Mouse (Mus musculus) midbrain, embryonic 11.5 days (tissue): ENCODE results near the gene Mfsd4b3. TPM values are rescaled to one million over a fixed set of nuclear protein-coding genes. Genes with fewer than 3 reads are reported as not detected.
"Not testable (repeated sequence)": the region's sequence is repeated elsewhere in the genome, so short reads cannot be mapped to it uniquely, and the experiment has no call there.

Source experiments
- ATAC-seq: fragments of 200-750 bp; cut with Nextera tagmentation; 2 replicates; pipeline ENCODE4 v1.8.0; 2017; ENCODE audit warnings: moderate TSS enrichment, moderate library complexity; ENCODE audit not compliant: low FRiP score
- DNase-seq: peaks from one replicate; pipeline ENCODE4 v3.0.0; 2015; ENCODE audit warnings: low spot score; ENCODE audit errors: missing footprints
- H3K27ac ChIP-seq: fragments of 300-500 bp; sonication (generic); 2 replicates; pipeline ENCODE4 v1.5.1; 2014; ENCODE audit warnings: low read depth, low read length
- H3K27me3 ChIP-seq: fragments of 300-500 bp; sonication (generic); 2 replicates; pipeline ENCODE4 v1.6.1; 2014; ENCODE audit warnings: mild to moderate bottlenecking, low read length, moderate library complexity, mixed read lengths; ENCODE audit not compliant: control insufficient read depth, insufficient read depth
- H3K36me3 ChIP-seq: fragments of 300-500 bp; sonication (generic); 2 replicates; pipeline ENCODE4 v1.6.1; 2014; ENCODE audit warnings: mild to moderate bottlenecking, low read length, moderate library complexity, mixed read lengths; ENCODE audit not compliant: control insufficient read depth, insufficient read depth
- H3K4me1 ChIP-seq: fragments of 300-500 bp; sonication (generic); 2 replicates; pipeline ENCODE4 v1.6.1; 2014; ENCODE audit warnings: low read length; ENCODE audit not compliant: control insufficient read depth, insufficient read depth
- H3K4me2 ChIP-seq: fragments of 300-500 bp; sonication (generic); 2 replicates; pipeline ENCODE4 v1.6.1; 2014; ENCODE audit warnings: mild to moderate bottlenecking, moderate library complexity
- H3K4me3 ChIP-seq: fragments of 300-500 bp; sonication (generic); 2 replicates; pipeline ENCODE4 v1.5.1; 2014; ENCODE audit warnings: low read depth, low read length
- H3K9ac ChIP-seq: fragments of 300-500 bp; sonication (generic); 2 replicates; pipeline ENCODE4 v1.6.1; 2014; ENCODE audit warnings: low read length
- H3K9me3 ChIP-seq: fragments of 300-500 bp; sonication (generic); 2 replicates; pipeline ENCODE4 v1.6.1; 2016; ENCODE audit warnings: low read length; ENCODE audit not compliant: control insufficient read depth
- WGBS: fragments of 180-500 bp; shearing (Covaris S2); extraction: QIAGEN DNeasy Blood & Tissue Kit; methylation state at CpG from one replicate; pipeline ENCODE4 v1.1.7; 2014; 5-methylcytosine and 5-hydroxymethylcytosine counted together
- polyA plus RNA-seq: library from polyadenylated mRNA; unstranded; fragments of >200 nt; fragmentation: Nextera tagmentation; extraction: Ambion mirVana; gene quantifications from 2 replicates; pipeline ENCODE4 v1.2.1, GENCODE M21; 2014

Mfsd4b3 gene
- polyA plus RNA-seq, 1 experiment from 2014 or later = not detected

DNA sequence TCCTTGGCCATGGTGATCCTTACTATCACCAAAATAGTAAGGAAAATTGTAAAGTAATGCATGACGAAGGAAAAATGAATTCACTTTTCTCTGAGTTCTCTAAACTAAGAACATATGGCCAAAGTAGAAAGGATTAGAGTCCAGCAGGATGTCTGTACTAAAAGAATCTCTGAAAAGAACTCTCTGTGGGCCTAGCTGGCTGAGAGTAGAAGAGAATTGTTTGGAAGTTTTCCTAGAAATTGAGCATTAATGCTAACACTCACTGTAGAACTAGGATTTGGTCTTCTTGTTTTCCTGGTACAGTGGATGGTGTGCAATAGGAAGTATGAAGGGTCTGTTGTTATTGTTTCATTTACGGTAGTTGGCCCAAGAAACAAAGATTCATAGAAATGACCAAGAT is 4.8 kb downstream of the Mfsd4b3 start:
- ATAC-seq = no peak
- peaks cover 3% of the 10 kb centered on the region; the same call in 1 of the 2 replicates for H3K27me3 ChIP-seq
- H3K27ac ChIP-seq = no peak overlapping the region
- no peak overlapping the region for H3K4me2 ChIP-seq
- no peak for DNase-seq
- H3K9ac ChIP-seq = no peak overlapping the region
- WGBS = 88% methylated on average over 2 of the region's 2 CpGs
- H3K36me3 ChIP-seq = no peaks in the 10 kb centered on the region
- H3K9me3 ChIP-seq = no peaks in the 10 kb centered on the region
- H3K4me3 ChIP-seq = no peak overlapping the region
- H3K4me1 ChIP-seq = peaks cover 3% of the 10 kb centered on the region; the same call in 1 of the 2 replicates

DNA sequence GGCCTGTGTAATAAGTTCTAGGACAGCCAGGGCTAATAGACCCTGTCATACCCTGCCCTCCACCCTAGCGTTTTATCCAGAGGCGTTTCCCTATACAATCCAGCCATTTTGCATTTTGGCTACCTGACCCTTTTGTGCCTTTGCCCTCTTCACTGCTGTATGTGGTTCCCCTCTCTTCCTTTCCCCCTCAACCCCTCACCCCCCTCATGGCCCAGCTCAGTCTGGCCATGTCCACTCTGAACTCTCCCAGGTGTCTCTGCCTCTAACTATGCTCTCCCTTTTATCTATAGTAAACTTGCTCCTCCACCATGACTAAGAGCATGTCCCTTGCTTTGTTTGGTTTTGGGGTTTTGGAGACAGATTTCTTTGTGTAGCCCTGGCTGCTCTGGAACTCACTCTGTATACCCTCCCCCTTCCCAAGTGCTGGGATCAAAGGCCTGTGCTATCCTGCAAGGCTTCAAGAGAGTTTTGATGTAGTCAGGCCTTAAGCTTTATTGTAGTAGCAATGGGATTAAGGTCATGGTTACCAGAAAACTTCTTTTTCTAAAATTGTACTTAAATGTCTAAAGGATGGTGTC is 10.5 kb downstream of the Mfsd4b3 start:
- DNase-seq (peak; percentile 85), ATAC-seq (peak; percentile 74)
- H3K4me3 ChIP-seq = no peak overlapping the region
- no peaks in the 10 kb centered on the region for H3K36me3 ChIP-seq
- no peaks in the 10 kb centered on the region for H3K27me3 ChIP-seq
- H3K27ac ChIP-seq = no peak overlapping the region
- H3K9me3 ChIP-seq = no peaks in the 10 kb centered on the region
- 50% methylated on average over 2 of the region's 2 CpGs for WGBS
- peaks cover 3% of the 10 kb centered on the region; the same call in 1 of the 2 replicates for H3K4me1 ChIP-seq
- H3K9ac ChIP-seq = no peak overlapping the region
- no peak overlapping the region for H3K4me2 ChIP-seq

DNA sequence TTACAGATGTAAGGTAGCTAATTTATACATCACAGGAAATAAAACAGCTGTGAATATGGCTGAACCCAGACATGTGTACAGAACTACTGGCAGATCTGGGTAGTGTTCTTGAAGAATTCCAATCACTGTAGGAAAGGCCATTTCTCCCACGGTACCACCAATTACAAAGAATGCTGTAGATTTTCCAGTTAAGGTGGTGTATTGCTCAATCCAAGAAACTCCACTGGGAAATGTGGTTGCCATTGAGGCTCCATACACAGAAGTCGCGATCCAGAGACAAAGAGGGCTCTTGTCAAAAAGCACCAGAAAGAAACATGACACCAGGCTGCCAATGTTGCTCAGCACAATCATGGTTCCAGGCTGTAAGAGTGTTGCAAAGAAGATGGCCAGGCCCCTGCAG is 12.8 kb downstream of the Mfsd4b3 start:
- 82% methylated on average over 3 of the region's 3 CpGs for WGBS
- not testable (repeated sequence) for H3K27ac ChIP-seq, H3K4me2 ChIP-seq, H3K9me3 ChIP-seq, DNase-seq, H3K9ac ChIP-seq, H3K4me1 ChIP-seq, H3K4me3 ChIP-seq, H3K36me3 ChIP-seq, ATAC-seq, H3K27me3 ChIP-seq

DNA sequence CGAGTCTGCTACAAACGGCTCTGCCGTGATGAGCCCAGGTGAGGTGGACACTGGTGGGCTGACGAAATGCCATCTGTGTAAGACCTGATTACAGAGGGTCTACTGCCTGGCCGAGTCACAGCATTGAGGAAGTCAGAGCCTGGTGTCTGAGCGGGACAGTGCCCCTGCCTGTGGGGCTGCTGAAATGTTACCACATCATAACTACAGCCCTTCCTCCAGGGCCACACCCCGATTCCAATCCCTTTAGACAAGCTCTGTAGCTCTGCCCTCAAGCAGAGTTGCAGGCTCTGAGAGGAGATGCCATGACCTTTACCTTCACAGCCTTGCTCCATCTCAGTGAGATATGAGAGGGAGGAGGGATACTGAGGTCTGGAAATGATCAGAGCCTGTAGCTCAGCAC is 23.4 kb downstream of the Mfsd4b3 start:
- Histone ChIP-seq H3K9me3 (no peaks in the 10 kb centered on the region), H3K36me3 (no peaks in the 10 kb centered on the region), H3K4me2 (no peak overlapping the region), H3K27ac (no peak overlapping the region), H3K4me1 (no peaks in the 10 kb centered on the region), H3K4me3 (no peak overlapping the region), H3K9ac (no peak overlapping the region), H3K27me3 (no peaks in the 10 kb centered on the region)
- ATAC-seq (no peak), DNase-seq (no peak)
- 84% methylated on average over 7 of the region's 7 CpGs for WGBS

DNA sequence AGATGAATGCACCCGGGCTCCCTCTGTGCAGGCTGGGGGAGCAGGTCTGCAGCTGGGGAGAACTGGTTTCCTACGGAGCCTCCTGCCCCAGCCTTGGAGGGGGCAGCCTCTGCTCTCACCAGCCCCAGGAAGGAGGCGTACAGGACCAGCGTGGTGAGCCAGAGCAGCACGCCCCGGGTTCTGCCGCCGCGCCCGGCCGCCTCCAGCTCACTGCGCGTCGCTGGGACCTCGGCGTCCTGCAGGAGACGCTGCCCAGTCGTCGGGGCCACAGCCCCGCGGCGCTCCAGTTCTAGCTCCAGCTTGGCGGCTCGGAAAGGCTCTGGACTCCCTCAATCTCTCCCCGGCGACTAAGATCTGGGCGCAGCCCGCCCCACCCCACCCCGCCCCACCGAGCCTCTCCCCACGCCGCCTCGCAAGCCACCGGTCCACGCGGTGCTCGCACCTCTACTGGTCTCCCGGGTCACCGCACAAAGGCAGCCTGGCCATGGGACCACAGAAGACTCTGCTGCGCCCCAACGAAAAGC is 33.3 kb downstream of the Mfsd4b3 start, which contains the start of gene Mfsd4b2:
Mfsd4b2 (minus strand) TSS at position 308 of the 524 bp plus-strand sequence.
- Histone ChIP-seq H3K9me3 (no peaks in the 10 kb centered on the region), H3K4me2 (peak within 1 kb of the TSS; percentile 72), H3K9ac (peak within 1 kb of the TSS; percentile 60), H3K36me3 (no peaks in the 10 kb centered on the region), H3K27ac (no peak within 1 kb of the TSS), H3K4me3 (peak within 1 kb of the TSS; percentile 40), H3K27me3 (peaks cover 12% of the 10 kb centered on the region), H3K4me1 (peaks cover 3% of the 10 kb centered on the region; the same call in 1 of the 2 replicates)
- WGBS = 1% methylated on average over 39 of the region's 41 CpGs
- DNase-seq = peak; percentile 93
- ATAC-seq = peak; percentile 73; the same call in 1 of the 2 replicates

DNA sequence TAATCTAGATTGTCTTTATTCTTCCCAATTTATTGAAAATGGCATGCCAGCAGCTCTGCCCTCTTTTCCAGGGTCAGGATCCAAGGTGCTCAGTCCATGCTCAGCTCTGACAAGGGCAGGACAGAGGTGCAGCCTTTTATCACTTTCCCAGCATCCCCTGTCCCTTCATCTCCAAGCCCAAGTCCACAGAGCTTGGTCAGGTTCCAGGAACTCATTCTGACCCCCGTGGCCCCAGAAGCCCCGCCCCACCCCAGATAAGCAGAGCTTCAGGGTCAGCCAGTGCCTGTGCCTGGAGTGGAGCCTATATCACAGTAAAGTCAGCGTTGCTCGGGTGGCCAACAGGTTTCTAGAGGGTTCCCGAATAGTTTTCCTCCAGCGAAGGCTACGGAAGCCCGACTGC is 35.4 kb downstream of the Mfsd4b3 start:
- H3K9ac ChIP-seq, H3K4me1 ChIP-seq, H3K4me2 ChIP-seq, H3K36me3 ChIP-seq, DNase-seq, H3K27ac ChIP-seq, ATAC-seq, H3K4me3 ChIP-seq, H3K9me3 ChIP-seq: not testable (repeated sequence)
- peaks cover 12% of the 10 kb centered on the region for H3K27me3 ChIP-seq
- WGBS = 79% methylated on average over 8 of the region's 8 CpGs

DNA sequence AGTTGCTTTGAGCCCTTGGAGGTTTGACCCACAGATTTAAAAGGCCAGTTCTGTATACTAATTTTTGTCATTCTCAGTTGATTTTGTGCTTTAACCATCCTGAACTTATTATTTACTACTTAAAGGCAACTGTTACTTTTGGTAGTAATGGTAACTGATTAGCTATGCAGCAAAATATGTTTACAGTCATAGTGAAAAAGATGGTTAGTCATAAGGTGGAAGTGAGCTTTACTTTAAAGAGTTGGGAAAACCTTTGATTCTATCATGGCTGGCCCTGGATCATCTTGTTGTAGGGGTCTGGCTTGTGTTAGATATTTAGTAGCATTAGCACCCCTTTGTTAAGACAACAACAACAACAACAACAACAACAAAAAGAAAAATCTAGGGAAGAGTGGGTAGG is 47.3 kb downstream of the Mfsd4b3 start:
- H3K27ac ChIP-seq = no peak overlapping the region
- no peak for ATAC-seq

DNA sequence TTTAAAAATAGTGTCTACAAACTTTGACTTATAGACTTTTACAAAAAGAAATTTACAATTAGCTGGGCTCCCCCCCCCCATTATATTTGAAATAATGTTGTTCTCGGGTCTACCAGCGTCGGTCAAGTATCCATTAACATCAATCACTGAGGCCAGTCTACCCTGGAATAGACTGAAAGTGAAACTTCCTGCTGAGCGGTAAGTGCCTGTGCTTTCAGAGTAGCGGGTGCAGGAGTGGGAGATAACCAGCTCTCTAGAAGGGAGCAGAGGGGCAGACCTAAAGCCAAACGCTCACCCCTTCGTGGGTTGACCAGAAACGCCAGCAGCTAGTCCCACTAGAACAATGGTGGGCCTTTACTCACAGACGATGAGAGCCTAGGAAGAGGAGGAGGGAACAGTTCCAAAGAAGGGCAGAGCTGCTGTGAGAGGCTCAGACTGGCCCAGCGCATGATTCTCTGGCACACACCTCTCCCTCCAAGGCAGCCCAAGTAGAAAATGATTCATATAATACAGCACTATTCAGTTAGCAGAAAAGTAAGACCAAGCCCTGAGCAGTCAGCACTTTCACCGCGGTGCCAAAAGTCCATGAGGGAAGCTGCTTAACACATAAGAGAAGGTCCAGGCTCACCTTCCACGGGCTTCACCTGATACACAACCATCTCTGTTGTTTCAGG is 51.0 kb downstream of the Mfsd4b3 start:
- Histone ChIP-seq H3K9me3 (no peaks in the 10 kb centered on the region), H3K4me3 (no peak overlapping the region), H3K27ac (no peak overlapping the region), H3K9ac (no peak overlapping the region), H3K4me1 (no peaks in the 10 kb centered on the region), H3K4me2 (no peak overlapping the region), H3K27me3 (no peaks in the 10 kb centered on the region), H3K36me3 (no peaks in the 10 kb centered on the region)
- DNase-seq = no peak
- 77% methylated on average over 13 of the region's 13 CpGs for WGBS
- no peak for ATAC-seq

More for the DNA sequence above, 47.3 kb downstream of the Mfsd4b3 start:
- H3K9me3 ChIP-seq = no peaks in the 10 kb centered on the region
- DNase-seq = no peak
- no peak overlapping the region for H3K9ac ChIP-seq
- no peaks in the 10 kb centered on the region for H3K4me1 ChIP-seq
- H3K4me3 ChIP-seq = no peak overlapping the region
- H3K27me3 ChIP-seq = no peaks in the 10 kb centered on the region
- no peaks in the 10 kb centered on the region for H3K36me3 ChIP-seq
- no peak overlapping the region for H3K4me2 ChIP-seq
